Mouse (Mus musculus) G1E-ER4 (cell line): ENCODE measurements around the gene Pnkd. TPM values are rescaled to one million over a fixed set of nuclear protein-coding genes. Genes with fewer than 3 reads are reported as not detected.

ENCODE experiments used
- GATA1 ChIP-seq: IDR thresholded peaks from one replicate; pipeline ENCODE4 v1.8.0; 2012; ENCODE audit warnings: low read length, inconsistent platforms
- polyA plus RNA-seq: library from polyadenylated mRNA; stranded (reverse); fragments of >175 nt; gene quantifications from 2 replicates; pipeline ENCODE4 v1.2.3, GENCODE M21; 2012

Gene Pnkd
- polyA plus RNA-seq, 1 experiment: 228 TPM

GRCm38 (mm10) chr1:74385531-74385930 lies 100.8 kb downstream of the Pnkd start:
- TF ChIP-seq GATA1: no peak

- TF ChIP-seq GATA1: no peak
Observed at GRCm38 (mm10) chr1:74386363-74386713, 101.6 kb downstream of the Pnkd start.

GRCm38 (mm10) chr1:74386714-74387385 lies 102.1 kb downstream of the Pnkd start:
- TF ChIP-seq GATA1: no peak

GRCm38 (mm10) chr1:74387386-74387988 lies 102.8 kb downstream of the Pnkd start:
- TF ChIP-seq GATA1: no peak

- TF ChIP-seq GATA1: no peak
Observed at GRCm38 (mm10) chr1:74388398-74388920, 103.7 kb downstream of the Pnkd start.

- TF ChIP-seq GATA1: no peak
Observed at GRCm38 (mm10) chr1:74389831-74390286, 105.1 kb downstream of the Pnkd start.

GRCm38 (mm10) chr1:74390287-74390906 lies 105.7 kb downstream of the Pnkd start:
- no peak for TF ChIP-seq GATA1

GRCm38 (mm10) chr1:74390924-74391748 lies 106.4 kb downstream of the Pnkd start, which contains the start of gene Ctdsp1:
TSS of gene Ctdsp1 (plus strand) at chr1:74391509.
- no peak for TF ChIP-seq GATA1

GRCm38 (mm10) chr1:74391844-74392441 lies 107.2 kb downstream of the Pnkd start:
- TF ChIP-seq GATA1: no peak

- TF ChIP-seq GATA1: no peak
Observed at GRCm38 (mm10) chr1:74392446-74392994, 107.8 kb downstream of the Pnkd start.

- no peak for TF ChIP-seq GATA1
Observed at GRCm38 (mm10) chr1:74393010-74393409, 108.3 kb downstream of the Pnkd start.

- no peak for TF ChIP-seq GATA1
Observed at GRCm38 (mm10) chr1:74393697-74394096, 109.0 kb downstream of the Pnkd start.

GRCm38 (mm10) chr1:74394311-74394710 lies 109.6 kb downstream of the Pnkd start:
- TF ChIP-seq GATA1: no peak

- no peak for TF ChIP-seq GATA1
Observed at GRCm38 (mm10) chr1:74394858-74395257, 110.1 kb downstream of the Pnkd start.

GRCm38 (mm10) chr1:74395290-74395689 lies 110.6 kb downstream of the Pnkd start:
- no peak for TF ChIP-seq GATA1
